Mouse (Mus musculus) skeletal muscle tissue, adult 2 months (tissue): ENCODE measurements around the gene Ube2n.

Experiments used
- DNase-seq: peaks from one replicate; pipeline ENCODE4 v3.0.0-alpha.2; 2012; ENCODE audit warnings: low read depth, low spot score

The Ube2n gene

GRCm38 (mm10) chr10:95590196-95590595 lies 75.3 kb downstream of the Ube2n start:
- no peak for DNase-seq

GRCm38 (mm10) chr10:95591257-95591656 lies 76.3 kb downstream of the Ube2n start:
- no peak for DNase-seq

GRCm38 (mm10) chr10:95594414-95594813 lies 79.5 kb downstream of the Ube2n start:
- DNase-seq, result no peak
